Mouse (Mus musculus): Measurements from ENCODE around the gene Id1. TPM values are rescaled to one million over a fixed set of nuclear protein-coding genes. Genes with fewer than 3 reads are reported as not detected.

Gene Id1
- polyA plus RNA-seq, 1 experiment from 2014 or later: 123 TPM

DNA sequence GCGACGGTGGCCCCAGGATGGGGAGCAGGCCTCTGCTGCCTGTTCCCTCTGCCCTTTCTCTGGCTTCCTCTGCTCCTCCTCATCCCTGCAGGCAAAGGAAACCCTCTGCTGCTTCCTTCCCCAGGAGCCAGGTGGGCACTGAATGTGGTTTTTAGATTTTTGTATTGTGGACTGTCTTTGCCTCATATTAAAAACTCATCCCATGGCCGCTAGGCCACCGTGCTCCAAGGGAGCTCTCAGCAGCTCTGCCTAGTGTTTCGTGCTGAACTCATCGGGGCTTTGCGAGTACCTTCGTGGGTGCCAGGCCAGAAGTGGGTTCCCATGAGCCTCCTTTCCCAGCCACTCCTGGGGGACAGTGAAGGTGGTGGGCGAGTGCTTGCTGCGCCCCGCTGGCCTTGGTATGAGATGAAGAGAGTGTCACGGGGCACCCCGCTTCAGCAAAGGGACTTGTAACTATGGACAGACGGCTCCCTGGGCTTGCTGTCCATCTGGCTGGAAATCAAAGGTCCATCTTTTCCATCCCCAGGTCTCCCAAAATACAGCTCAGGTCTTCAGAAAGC, 31.2 kb upstream of the Id1 start:
- Histone ChIP-seq H3K36me3 (ENCODE audit: insufficient read depth) (peaks cover 65% of the 10 kb centered on the region), H3K4me3 (ENCODE audit: low read depth, low read length) (no peak overlapping the region), H3K4me1 (ENCODE audit: insufficient read depth) (peaks cover 19% of the 10 kb centered on the region), H3K27me3 (ENCODE audit: insufficient read depth, low read length) (no peaks in the 10 kb centered on the region), H3K27ac (ENCODE audit: low read depth) (no peak overlapping the region), H3K4me2 (no peak overlapping the region), H3K9me3 (ENCODE audit: low read depth, low read length) (no peaks in the 10 kb centered on the region), H3K9ac (no peak overlapping the region)
- 84% methylated on average over 14 of the region's 14 CpGs for WGBS
- no peak for ATAC-seq (ENCODE audit: insufficient read depth)
- no peak for DNase-seq
- no peak for TF ChIP-seq CTCF (IDR thresholded peaks at IDR 0.05; ENCODE audit: low read depth)

DNA sequence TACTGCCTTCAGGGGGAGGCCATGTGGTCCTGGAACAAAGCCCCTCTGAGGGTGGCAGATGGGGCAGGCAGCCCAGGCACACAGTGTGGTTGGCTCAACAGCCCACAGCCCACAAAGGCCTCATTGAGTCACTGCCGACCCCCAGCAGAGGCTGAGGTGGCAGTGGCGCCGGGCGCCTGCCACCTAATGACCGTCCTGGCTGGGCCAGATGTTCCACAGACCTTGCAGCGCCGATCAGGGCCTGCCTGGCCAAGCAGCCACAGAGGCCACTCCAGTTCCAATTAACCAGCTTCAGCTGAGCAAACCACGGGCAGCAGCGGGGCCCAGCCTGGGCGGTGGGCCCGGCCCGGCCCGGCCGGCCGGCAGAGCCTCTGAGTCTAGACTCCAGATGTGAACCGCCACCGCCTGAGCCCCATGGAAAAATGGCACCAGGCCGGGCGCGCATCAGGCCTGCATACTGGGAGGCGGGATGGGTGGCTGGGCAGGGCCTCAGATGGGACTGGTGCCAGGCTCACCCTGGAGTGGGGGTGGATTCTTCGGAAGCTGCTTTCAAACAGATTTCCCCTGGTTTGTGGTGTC, 30.0 kb upstream of the Id1 start:
- Histone ChIP-seq H3K27me3 (ENCODE audit: insufficient read depth, low read length) (no peaks in the 10 kb centered on the region), H3K36me3 (ENCODE audit: insufficient read depth) (peaks cover 53% of the 10 kb centered on the region), H3K27ac (ENCODE audit: low read depth) (peak overlapping the region; percentile 94), H3K4me3 (ENCODE audit: low read depth, low read length) (no peak overlapping the region), H3K4me1 (ENCODE audit: insufficient read depth) (peaks cover 19% of the 10 kb centered on the region), H3K4me2 (no peak overlapping the region), H3K9me3 (ENCODE audit: low read depth, low read length) (no peaks in the 10 kb centered on the region), H3K9ac (peak overlapping the region; percentile 7; the same call in 1 of the 2 replicates)
- TF ChIP-seq CTCF (IDR thresholded peaks at IDR 0.05; ENCODE audit: low read depth): no peak
- 64% methylated on average over 22 of the region's 22 CpGs for WGBS
- ATAC-seq (ENCODE audit: insufficient read depth) (peak; percentile 36), DNase-seq (peak; percentile 80)

DNA sequence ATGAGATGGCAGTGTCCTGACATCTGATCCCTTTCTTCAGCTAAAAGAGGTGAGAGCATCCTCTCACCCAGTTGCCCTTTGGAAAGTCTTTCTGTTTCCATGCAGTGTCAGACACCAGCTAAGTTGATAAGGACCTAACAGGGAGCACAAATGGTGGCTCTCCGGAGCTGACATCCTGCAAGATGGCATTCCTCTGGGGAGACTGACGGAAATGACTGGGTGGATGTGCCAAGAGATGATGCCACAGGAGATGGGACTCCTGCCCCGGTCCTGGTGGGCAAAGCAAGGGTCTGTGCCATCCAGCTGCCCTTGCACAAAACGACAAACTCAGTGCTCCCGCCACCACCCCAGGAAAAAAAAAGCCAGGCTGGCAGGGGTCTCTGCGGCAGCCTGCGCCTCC, 28.9 kb upstream of the Id1 start:
- H3K27me3 ChIP-seq (ENCODE audit: insufficient read depth, low read length): no peaks in the 10 kb centered on the region
- H3K36me3 ChIP-seq (ENCODE audit: insufficient read depth): peaks cover 42% of the 10 kb centered on the region
- no peaks in the 10 kb centered on the region for H3K9me3 ChIP-seq (ENCODE audit: low read depth, low read length)
- peak overlapping the region; percentile 61 for H3K9ac ChIP-seq
- DNase-seq: no peak
- no peak for TF ChIP-seq CTCF (IDR thresholded peaks at IDR 0.05; ENCODE audit: low read depth)
- WGBS: 14% methylated on average over 7 of the region's 7 CpGs
- peaks cover 19% of the 10 kb centered on the region for H3K4me1 ChIP-seq (ENCODE audit: insufficient read depth)
- ATAC-seq (ENCODE audit: insufficient read depth): peak; percentile 18
- peak overlapping the region; percentile 40 for H3K4me3 ChIP-seq (ENCODE audit: low read depth, low read length)
- H3K27ac ChIP-seq (ENCODE audit: low read depth): peak overlapping the region; percentile 94
- H3K4me2 ChIP-seq: peak overlapping the region; percentile 75

DNA sequence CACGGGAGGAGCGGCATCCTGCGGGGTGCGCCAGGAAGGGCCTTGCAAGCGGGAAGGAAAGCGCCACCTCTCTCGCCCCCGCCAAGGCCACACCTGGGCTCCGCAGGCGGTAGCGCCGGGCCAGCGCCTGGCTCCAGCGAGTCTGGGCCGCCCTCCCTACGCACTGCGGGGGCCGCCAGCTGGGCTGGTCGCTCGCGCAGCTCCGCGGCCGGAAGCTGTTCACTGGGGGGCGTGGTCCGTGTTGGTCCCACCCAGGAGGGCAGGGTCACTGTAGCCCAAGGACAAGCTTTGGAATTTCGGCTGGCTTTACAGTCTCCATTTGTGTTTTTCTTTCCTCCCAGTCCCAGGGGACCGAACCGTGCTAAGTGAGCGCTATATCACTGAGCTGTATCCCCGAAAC, 28.4 kb upstream of the Id1 start:
- Histone ChIP-seq H3K4me3 (ENCODE audit: low read depth, low read length) (peak overlapping the region; percentile 40), H3K27ac (ENCODE audit: low read depth) (peak overlapping the region; percentile 94), H3K36me3 (ENCODE audit: insufficient read depth) (peaks cover 38% of the 10 kb centered on the region), H3K9me3 (ENCODE audit: low read depth, low read length) (no peaks in the 10 kb centered on the region), H3K4me2 (peak overlapping the region; percentile 75), H3K27me3 (ENCODE audit: insufficient read depth, low read length) (no peaks in the 10 kb centered on the region), H3K9ac (peak overlapping the region; percentile 61), H3K4me1 (ENCODE audit: insufficient read depth) (peaks cover 19% of the 10 kb centered on the region)
- DNase-seq: peak; percentile 97
- 2% methylated on average over 31 of the region's 31 CpGs for WGBS
- ATAC-seq (ENCODE audit: insufficient read depth): peak; percentile 96
- TF ChIP-seq CTCF (IDR thresholded peaks at IDR 0.05; ENCODE audit: low read depth): no peak

DNA sequence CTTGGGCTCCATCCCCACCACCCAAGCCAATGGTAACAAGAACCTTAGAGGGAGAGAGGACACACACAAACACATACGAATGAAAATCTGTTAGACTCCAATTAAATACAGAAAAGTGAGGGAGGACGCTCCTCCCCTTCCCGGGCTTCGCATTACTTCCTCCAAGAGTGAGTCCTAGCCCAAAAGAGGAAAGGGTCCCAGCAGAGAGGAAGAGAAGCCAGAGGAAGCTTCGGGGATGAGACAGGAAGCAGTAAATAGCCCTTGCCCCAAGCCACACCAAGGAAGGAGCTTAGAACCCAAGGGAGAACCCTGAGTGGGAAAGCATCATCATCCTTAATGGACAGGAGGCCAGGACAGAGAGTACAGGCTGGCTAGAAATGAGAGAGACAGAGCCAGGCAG, 27.0 kb upstream of the Id1 start:
- no peak overlapping the region for H3K27ac ChIP-seq (ENCODE audit: low read depth)
- H3K4me3 ChIP-seq (ENCODE audit: low read depth, low read length): no peak overlapping the region
- H3K4me1 ChIP-seq (ENCODE audit: insufficient read depth): peaks cover 19% of the 10 kb centered on the region
- no peaks in the 10 kb centered on the region for H3K9me3 ChIP-seq (ENCODE audit: low read depth, low read length)
- 84% methylated on average over 5 of the region's 5 CpGs for WGBS
- TF ChIP-seq CTCF (IDR thresholded peaks at IDR 0.05; ENCODE audit: low read depth): no peak
- ATAC-seq (ENCODE audit: insufficient read depth) (no peak), DNase-seq (no peak)
- H3K9ac ChIP-seq: no peak overlapping the region
- peaks cover 24% of the 10 kb centered on the region for H3K36me3 ChIP-seq (ENCODE audit: insufficient read depth)
- no peak overlapping the region for H3K4me2 ChIP-seq
- H3K27me3 ChIP-seq (ENCODE audit: insufficient read depth, low read length): no peaks in the 10 kb centered on the region

DNA sequence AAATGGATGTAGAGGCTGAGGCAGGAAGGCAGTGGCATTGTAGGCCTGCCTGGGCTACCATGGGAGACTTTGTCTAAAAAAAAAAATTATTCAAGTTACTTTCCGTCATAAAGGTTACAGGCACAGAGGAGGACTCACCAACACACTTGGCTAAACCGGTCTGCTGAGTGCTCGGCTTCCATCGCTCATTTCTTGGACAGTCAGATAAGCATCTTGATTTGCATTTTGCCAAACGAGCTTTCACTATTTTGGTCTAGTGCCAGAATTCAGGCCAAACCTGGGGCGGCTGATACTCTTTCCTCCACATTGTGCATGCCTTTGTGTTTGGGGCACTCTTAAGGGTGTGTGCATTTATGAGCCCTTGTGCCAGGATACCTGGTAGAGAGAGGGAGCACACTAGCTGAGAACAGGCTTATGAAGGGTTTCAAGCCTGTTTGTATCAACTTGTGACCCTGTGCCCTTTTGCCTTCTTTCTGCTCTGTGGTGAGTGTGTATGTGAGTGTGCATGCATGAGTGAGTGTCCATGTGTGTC, 19.7 kb upstream of the Id1 start:
- WGBS: 44% methylated on average over 6 of the region's 6 CpGs
- ATAC-seq (ENCODE audit: insufficient read depth) (no peak), DNase-seq (no peak)
- Histone ChIP-seq H3K9ac (no peak overlapping the region), H3K4me1 (ENCODE audit: insufficient read depth) (no peaks in the 10 kb centered on the region), H3K9me3 (ENCODE audit: low read depth, low read length) (no peaks in the 10 kb centered on the region), H3K27me3 (ENCODE audit: insufficient read depth, low read length) (no peaks in the 10 kb centered on the region), H3K4me2 (no peak overlapping the region), H3K4me3 (ENCODE audit: low read depth, low read length) (no peak overlapping the region), H3K27ac (ENCODE audit: low read depth) (no peak overlapping the region), H3K36me3 (ENCODE audit: insufficient read depth) (no peaks in the 10 kb centered on the region)
- TF ChIP-seq CTCF (IDR thresholded peaks at IDR 0.05; ENCODE audit: low read depth): no peak

DNA sequence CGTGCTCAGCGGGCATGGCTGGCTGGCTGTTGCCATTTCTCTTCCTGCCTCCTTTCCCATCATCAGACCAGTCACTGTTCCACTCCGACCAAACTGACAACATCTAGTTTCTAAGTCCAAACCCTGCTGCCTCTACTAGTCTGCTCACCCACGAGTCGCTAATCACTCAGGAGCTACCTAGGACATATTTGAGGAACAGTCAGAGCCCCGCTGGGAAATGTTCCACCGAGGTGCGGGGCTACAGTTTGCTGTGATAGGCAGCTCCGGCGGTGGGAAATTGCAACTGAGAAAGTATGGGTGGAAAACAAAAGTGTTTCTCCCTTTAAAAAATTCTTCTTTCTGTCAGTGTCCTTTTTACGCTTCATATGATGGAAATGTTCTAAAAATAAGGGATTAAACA, 18.4 kb upstream of the Id1 start:
- Histone ChIP-seq H3K4me3 (ENCODE audit: low read depth, low read length) (no peak overlapping the region), H3K9me3 (ENCODE audit: low read depth, low read length) (no peaks in the 10 kb centered on the region), H3K4me2 (no peak overlapping the region), H3K27ac (ENCODE audit: low read depth) (no peak overlapping the region), H3K4me1 (ENCODE audit: insufficient read depth) (no peaks in the 10 kb centered on the region), H3K27me3 (ENCODE audit: insufficient read depth, low read length) (no peaks in the 10 kb centered on the region), H3K36me3 (ENCODE audit: insufficient read depth) (no peaks in the 10 kb centered on the region), H3K9ac (no peak overlapping the region)
- WGBS: 63% methylated on average over 11 of the region's 11 CpGs
- no peak for ATAC-seq (ENCODE audit: insufficient read depth)
- TF ChIP-seq CTCF (IDR thresholded peaks at IDR 0.05; ENCODE audit: low read depth): no peak
- DNase-seq: no peak
